Mouse (Mus musculus) forebrain, embryonic 14.5 days (tissue): ENCODE results near the gene Ss18l1. TPM values are rescaled to one million over a fixed set of nuclear protein-coding genes. Genes with fewer than 3 reads are reported as not detected.

ENCODE experiments used
- ATAC-seq: fragments of 200-750 bp; cut with Nextera tagmentation; 2 replicates; pipeline ENCODE4 v1.8.0; 2017; ENCODE audit warnings: mild to moderate bottlenecking, moderate library complexity
- DNase-seq: peaks from one replicate; pipeline ENCODE4 v3.0.0-alpha.2; 2015; ENCODE audit warnings: low spot score
- H3K27ac ChIP-seq: fragments of 300-500 bp; sonication (generic); 2 replicates; pipeline ENCODE4 v1.5.1; 2014; ENCODE audit warnings: low read depth, mild to moderate bottlenecking, control low read depth, low read length, moderate library complexity
- H3K27me3 ChIP-seq: fragments of 300-500 bp; sonication (generic); replicated peaks from 2 replicates; pipeline ENCODE4 v1.6.1; 2014; ENCODE audit warnings: low read length, control low read depth, mixed read lengths; ENCODE audit not compliant: control insufficient read depth, insufficient read depth
- H3K36me3 ChIP-seq: fragments of 300-500 bp; sonication (generic); 2 replicates; pipeline ENCODE4 v1.6.1; 2014; ENCODE audit warnings: low read length, control low read depth; ENCODE audit not compliant: control insufficient read depth, insufficient read depth
- H3K4me1 ChIP-seq: fragments of 300-500 bp; sonication (generic); 2 replicates; pipeline ENCODE4 v1.6.1; 2014; ENCODE audit warnings: antibody characterized with exemption, low read length, control low read depth; ENCODE audit not compliant: control insufficient read depth, insufficient read depth
- H3K4me2 ChIP-seq: fragments of 300-500 bp; sonication (generic); 2 replicates; pipeline ENCODE4 v1.6.1; 2014; ENCODE audit warnings: mild to moderate bottlenecking, control low read depth, low read length
- H3K4me3 ChIP-seq: fragments of 300-500 bp; sonication (generic); 2 replicates; pipeline ENCODE4 v1.5.1; 2014; ENCODE audit warnings: low read depth, low read length, control low read depth
- H3K9ac ChIP-seq: fragments of 300-500 bp; sonication (generic); 2 replicates; pipeline ENCODE4 v1.6.1; 2014; ENCODE audit warnings: mild to moderate bottlenecking, low read length, control low read depth, moderate library complexity
- H3K9me3 ChIP-seq: fragments of 300-500 bp; sonication (generic); replicated peaks from 2 replicates; pipeline ENCODE4 v1.6.1; 2016; ENCODE audit warnings: low read length, control low read depth, mixed read lengths; ENCODE audit not compliant: control insufficient read depth
- WGBS: fragments of 180-500 bp; shearing (Covaris S2); extraction: QIAGEN DNeasy Blood & Tissue Kit; methylation state at CpG from one replicate; pipeline ENCODE4 v1.1.7; 2014; 5-methylcytosine and 5-hydroxymethylcytosine counted together
- polyA plus RNA-seq: library from polyadenylated mRNA; unstranded; fragments of >200 nt; fragmentation: Nextera tagmentation; extraction: Ambion mirVana; gene quantifications from 2 replicates; pipeline ENCODE4 v1.2.1, GENCODE M21; 2014

Ss18l1 gene
- polyA plus RNA-seq, 1 experiment from 2014 or later, result 33.6 TPM

DNA sequence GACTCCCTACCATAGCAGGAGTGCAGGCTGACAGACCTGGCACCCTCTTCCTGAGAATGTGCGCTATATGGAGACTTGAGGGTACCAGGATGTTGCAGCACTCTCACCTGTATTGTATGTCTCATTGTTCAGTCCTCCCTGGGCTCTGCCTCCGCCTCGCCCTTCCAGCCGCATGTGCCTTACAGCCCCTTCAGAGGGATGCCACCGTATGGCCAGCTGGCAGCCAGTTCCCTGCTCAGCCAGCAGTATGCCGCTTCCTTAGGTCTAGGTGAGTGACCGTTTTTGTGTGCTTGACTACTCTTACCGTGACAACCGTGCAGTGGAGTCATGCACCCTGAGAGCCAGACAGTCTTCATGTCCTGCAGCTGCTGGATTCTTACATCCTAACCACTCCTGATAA is 14.5 kb upstream of the Ss18l1 start:
- ATAC-seq (no peak), DNase-seq (no peak)
- Histone ChIP-seq H3K9ac (peak overlapping the region; percentile 98), H3K27me3 (0 out of 2 replicates have a peak, but pooled peaks cover 7% of the 10 kb centered on the region), H3K4me1 (peaks cover 25% of the 10 kb centered on the region), H3K9me3 (no peaks in the 10 kb centered on the region), H3K4me2 (peak overlapping the region; percentile 81), H3K36me3 (peaks cover 62% of the 10 kb centered on the region), H3K27ac (no peak overlapping the region), H3K4me3 (peak overlapping the region; percentile 97)
- 73% methylated on average over 9 of the region's 9 CpGs for WGBS

DNA sequence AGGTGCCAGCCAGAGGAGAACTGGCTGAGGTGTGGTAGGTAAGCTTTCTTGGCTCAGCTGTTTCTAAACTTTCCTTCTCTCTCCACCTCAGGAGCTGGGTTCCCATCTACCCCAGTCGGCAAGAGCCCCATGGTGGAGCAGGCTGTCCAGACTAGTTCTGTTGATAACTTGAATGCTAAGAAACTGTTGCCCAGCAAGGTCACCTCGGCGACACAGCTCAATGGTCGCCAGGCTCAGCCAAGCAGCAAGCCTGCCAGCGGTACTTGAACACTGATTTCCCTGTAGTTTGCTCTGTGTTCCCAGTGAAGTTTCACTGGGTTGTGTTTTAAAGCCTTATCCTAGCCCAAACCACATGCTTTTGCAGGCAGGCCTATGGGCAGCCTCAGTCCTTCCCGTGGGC is 11.0 kb upstream of the Ss18l1 start:
- Histone ChIP-seq H3K4me3 (no peak overlapping the region), H3K27me3 (no peaks in the 10 kb centered on the region), H3K27ac (no peak overlapping the region), H3K4me1 (peaks cover 24% of the 10 kb centered on the region), H3K36me3 (peaks cover 97% of the 10 kb centered on the region), H3K9ac (no peak overlapping the region), H3K9me3 (no peaks in the 10 kb centered on the region), H3K4me2 (no peak overlapping the region)
- DNase-seq, result no peak
- ATAC-seq, result no peak
- 93% methylated on average over 6 of the region's 6 CpGs for WGBS

DNA sequence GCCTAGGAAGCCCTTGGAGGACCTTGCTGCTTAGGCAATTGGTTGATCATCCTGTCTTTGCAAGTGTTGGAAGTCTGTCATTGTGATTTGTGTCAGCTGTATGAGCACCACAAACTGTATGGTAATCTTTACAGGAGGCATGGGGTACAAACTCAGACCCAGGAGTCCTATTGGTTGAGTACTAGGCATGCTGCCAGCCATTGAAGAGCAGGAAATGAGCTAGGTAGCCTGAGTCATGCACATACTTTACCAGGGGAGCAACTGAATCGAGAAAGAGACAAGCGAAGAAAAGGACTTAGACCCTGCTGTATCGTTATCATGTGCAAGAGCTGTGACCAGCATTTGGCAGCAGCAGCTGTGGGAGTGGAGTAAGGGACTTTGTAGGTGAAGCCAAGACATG is 9.4 kb upstream of the Ss18l1 start:
- DNase-seq (no peak), ATAC-seq (no peak)
- H3K9me3 ChIP-seq, result no peaks in the 10 kb centered on the region
- H3K4me2 ChIP-seq, result no peak overlapping the region
- H3K4me1 ChIP-seq, result peaks cover 8% of the 10 kb centered on the region
- no peaks in the 10 kb centered on the region for H3K27me3 ChIP-seq
- no peak overlapping the region for H3K27ac ChIP-seq
- no peak overlapping the region for H3K9ac ChIP-seq
- WGBS, result 73% methylated on average over 3 of the region's 3 CpGs
- H3K4me3 ChIP-seq, result no peak overlapping the region
- peaks cover 100% of the 10 kb centered on the region for H3K36me3 ChIP-seq

DNA sequence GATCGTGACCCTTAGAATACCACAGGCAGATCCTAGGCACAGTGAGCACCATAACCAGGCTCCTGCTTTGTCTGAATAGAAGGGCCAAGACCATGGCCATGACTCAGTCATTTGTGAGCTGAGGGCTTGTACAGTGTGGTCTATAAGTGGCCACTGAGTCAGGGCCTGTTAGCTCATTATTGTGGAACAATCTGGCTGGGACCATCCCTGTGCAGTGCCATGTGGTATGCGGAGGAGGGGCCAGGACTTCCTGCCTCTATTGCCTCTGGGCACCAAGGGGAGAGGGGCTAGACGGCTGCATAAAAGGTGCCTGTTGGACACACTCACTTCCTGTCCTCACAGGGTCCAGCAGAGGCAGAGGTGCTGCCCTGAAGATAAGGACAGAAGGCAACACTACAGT is 8.4 kb upstream of the Ss18l1 start:
- Histone ChIP-seq H3K9me3 (no peaks in the 10 kb centered on the region), H3K27me3 (no peaks in the 10 kb centered on the region), H3K27ac (no peak overlapping the region), H3K36me3 (peaks cover 100% of the 10 kb centered on the region), H3K4me1 (0 out of 2 replicates have a peak, but pooled peaks cover under 1% of the 10 kb centered on the region), H3K4me2 (no peak overlapping the region), H3K4me3 (no peak overlapping the region), H3K9ac (no peak overlapping the region)
- DNase-seq, result no peak
- WGBS, result 76% methylated on average over 3 of the region's 3 CpGs
- ATAC-seq, result no peak

DNA sequence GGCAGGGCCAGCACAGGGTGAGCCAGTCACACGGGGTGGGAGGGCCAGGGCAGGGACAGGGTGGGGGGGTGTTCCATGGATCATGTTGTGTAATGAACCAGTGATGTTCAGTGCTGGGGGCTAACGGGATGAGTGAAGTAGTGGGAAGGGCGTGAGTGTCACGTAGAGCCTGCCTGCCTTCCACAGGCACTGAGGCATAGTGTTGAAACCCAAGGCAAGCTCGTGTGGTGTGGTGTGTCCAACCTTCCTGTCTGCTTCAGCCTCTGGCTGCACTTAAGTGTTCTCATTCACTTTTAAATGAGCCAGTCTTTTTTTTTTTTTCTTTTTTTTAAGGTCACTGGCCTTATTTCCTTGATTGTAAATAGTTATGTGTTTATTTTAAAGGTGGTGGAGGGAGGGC is 7.6 kb upstream of the Ss18l1 start:
- H3K4me3 ChIP-seq, result no peak overlapping the region
- H3K36me3 ChIP-seq, result peaks cover 95% of the 10 kb centered on the region
- H3K27ac ChIP-seq, result no peak overlapping the region
- H3K9me3 ChIP-seq, result no peaks in the 10 kb centered on the region
- no peak overlapping the region for H3K4me2 ChIP-seq
- no peaks in the 10 kb centered on the region for H3K27me3 ChIP-seq
- no peaks in the 10 kb centered on the region for H3K4me1 ChIP-seq
- 71% methylated on average over 5 of the region's 5 CpGs for WGBS
- no peak for DNase-seq
- ATAC-seq, result no peak
- no peak overlapping the region for H3K9ac ChIP-seq

DNA sequence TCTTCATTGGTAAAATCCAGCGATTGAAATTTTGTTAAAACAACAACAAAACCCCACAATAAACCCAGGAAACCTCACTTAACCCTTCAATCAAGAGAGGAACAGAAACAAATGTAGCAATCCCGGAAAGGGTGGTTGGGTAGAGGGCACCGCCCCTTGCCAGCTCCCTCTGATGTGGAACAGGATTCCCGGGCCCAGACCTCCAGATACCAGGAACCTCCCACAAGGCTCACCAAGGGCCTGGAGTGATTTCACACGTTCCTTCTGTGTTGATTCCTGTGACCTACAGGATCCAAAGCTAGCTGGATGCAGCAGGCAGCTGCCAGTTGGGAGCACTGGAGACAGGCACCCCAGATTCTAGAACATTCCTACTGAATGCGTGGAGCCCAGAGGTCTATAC is 1.9 kb upstream of the Ss18l1 start:
- DNase-seq, result no peak
- Histone ChIP-seq H3K4me1 (peaks cover 30% of the 10 kb centered on the region), H3K4me2 (peak overlapping the region; percentile 82), H3K27ac (no peak overlapping the region), H3K36me3 (peaks cover 40% of the 10 kb centered on the region), H3K9me3 (no peaks in the 10 kb centered on the region), H3K4me3 (peak overlapping the region; percentile 94; the same call in 1 of the 2 replicates), H3K27me3 (no peaks in the 10 kb centered on the region), H3K9ac (peak overlapping the region; percentile 83; the same call in 1 of the 2 replicates)
- ATAC-seq, result no peak
- WGBS, result 55% methylated on average over 6 of the region's 6 CpGs

DNA sequence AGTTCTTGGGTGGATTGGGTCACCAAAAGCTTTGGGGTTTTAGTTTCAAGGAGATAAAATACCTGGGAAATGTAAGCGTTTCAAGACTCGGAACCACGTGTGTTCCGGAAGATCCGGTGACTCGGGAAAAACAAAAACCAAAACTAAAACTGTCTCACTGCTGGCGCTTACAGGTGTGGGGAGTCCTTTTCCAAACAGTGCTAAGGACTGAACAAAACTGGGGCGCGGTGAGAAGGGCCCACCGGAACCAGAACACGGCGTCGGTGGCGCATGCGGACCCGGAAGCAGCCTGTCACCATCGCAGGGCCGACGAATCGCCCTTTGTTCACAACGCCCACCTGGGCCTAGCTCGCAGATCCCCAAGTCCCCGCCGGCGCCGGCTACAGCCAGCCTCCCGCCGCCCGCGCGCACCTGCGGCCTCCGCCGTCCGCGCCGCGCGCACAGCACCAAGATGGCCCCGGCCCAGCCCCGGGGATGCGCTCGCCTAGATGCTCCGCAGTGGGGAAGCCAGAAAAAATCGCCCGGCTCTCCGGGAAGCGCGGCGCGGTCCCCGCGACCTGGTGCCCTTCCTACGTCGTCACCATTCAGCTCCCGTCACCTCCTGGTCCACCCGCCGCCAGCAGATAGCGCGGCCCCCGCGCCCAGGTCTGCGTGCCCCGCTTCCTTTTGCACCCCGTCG is 593 bp upstream of the Ss18l1 start:
- Histone ChIP-seq H3K36me3 (peaks cover 30% of the 10 kb centered on the region), H3K4me2 (peak overlapping the region; percentile 82), H3K9ac (peak overlapping the region; percentile 83), H3K9me3 (no peaks in the 10 kb centered on the region), H3K27ac (peak overlapping the region; percentile 97), H3K27me3 (no peaks in the 10 kb centered on the region), H3K4me3 (peak overlapping the region; percentile 94), H3K4me1 (peaks cover 30% of the 10 kb centered on the region)
- ATAC-seq, result peak; percentile 57
- peak; percentile 51 for DNase-seq
- under 1% methylated on average over 66 of the region's 66 CpGs for WGBS

DNA sequence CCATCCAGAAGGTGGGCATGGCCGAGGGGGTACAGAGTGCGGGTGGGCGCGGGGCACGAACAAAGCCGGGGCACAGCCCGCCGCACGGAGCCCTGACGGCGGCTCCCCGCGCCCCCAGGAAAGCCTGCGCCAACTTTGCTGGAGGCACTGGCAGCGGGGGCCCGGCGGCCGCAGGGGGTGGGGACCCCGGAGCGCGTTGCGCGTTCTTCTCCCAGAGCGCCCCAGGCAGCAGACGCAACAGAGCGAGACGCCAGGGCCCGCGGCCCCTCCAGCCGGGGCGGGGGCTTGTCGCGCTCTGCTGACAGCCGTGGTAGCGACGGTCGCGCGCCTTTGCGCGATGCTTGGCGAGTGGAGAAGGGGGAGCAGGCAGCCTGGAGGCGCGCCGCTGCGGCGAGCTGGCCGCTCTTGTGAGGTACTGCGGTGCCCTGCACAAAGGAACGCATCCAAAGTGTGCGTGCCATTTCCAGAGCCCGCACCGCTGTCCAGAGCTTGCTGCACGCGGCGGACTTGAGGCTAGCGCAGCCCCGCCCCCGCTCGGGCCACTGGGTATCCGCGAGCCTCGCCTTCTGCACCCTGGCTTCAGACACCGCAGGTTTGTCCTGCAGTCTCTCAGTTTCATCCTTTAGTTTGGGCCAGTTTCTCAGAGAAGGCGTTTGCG is 678 bp downstream of the Ss18l1 start:
- Histone ChIP-seq H3K4me1 (peaks cover 30% of the 10 kb centered on the region), H3K9me3 (no peaks in the 10 kb centered on the region), H3K4me3 (peak overlapping the region; percentile 94), H3K4me2 (peak overlapping the region; percentile 88), H3K27ac (peak overlapping the region; percentile 97), H3K36me3 (peaks cover 19% of the 10 kb centered on the region), H3K27me3 (no peaks in the 10 kb centered on the region), H3K9ac (peak overlapping the region; percentile 83)
- WGBS, result under 1% methylated on average over 65 of the region's 66 CpGs
- DNase-seq (peak; percentile 78), ATAC-seq (peak; percentile 66)

DNA sequence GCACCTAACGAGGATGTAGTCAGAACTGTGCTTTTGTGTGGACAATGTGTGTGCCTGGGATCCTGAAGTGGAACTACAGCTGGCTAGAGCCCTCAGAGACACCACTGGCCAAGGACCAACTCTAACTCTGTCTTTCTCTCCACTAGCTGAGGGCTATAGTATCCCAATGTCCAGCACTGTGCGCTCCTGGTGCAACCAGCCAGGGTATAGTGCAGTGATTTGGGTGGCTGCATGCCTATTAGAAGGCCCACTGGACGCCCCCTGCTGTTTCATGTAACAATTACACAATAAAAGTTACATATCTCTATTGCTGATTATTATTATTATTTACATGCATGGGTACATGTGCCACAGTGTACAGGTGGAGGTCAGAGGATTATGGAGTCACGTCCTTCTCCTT is 3.0 kb downstream of the Ss18l1 start:
- DNase-seq, result peak; percentile 69
- H3K27ac ChIP-seq, result no peak overlapping the region
- no peak overlapping the region for H3K9ac ChIP-seq

More for the DNA sequence above, 3.0 kb downstream of the Ss18l1 start:
- ATAC-seq, result no peak
- WGBS, result 53% methylated on average over 4 of the region's 4 CpGs
- H3K4me1 ChIP-seq, result peaks cover 28% of the 10 kb centered on the region
- H3K4me3 ChIP-seq, result no peak overlapping the region
- H3K27me3 ChIP-seq, result no peaks in the 10 kb centered on the region
- H3K36me3 ChIP-seq, result 0 out of 2 replicates have a peak, but pooled peaks cover 5% of the 10 kb centered on the region
- H3K4me2 ChIP-seq, result no peak overlapping the region
- no peaks in the 10 kb centered on the region for H3K9me3 ChIP-seq
